Mouse (Mus musculus): ENCODE measurements at regions not wholly inside any gene's neighbourhood (a gene's known extent, or its start where the extent isn't known, plus 50 kb on each side); places are given as distances from the start of the nearest gene placed in this dataset.

GRCm38 (mm10) chr1:57269679-57270354 lies 107.6 kb upstream of the 1700066M21Rik start:
- peak; percentile 62 to 79 for DNase-seq (ENCODE audit: low spot score in 2 of 2)

- DNase-seq (ENCODE audit: low spot score in 2 of 2): no peak
Measured at GRCm38 (mm10) chr1:57272593-57272992, 104.8 kb upstream of the 1700066M21Rik start.

GRCm38 (mm10) chr1:57281549-57281948 lies 95.9 kb upstream of the 1700066M21Rik start:
- DNase-seq (ENCODE audit: low spot score in 2 of 2): no peak

- DNase-seq (ENCODE audit: low spot score in 2 of 2): no peak
Measured at GRCm38 (mm10) chr1:57296186-57296585, 81.2 kb upstream of the 1700066M21Rik start.

GRCm38 (mm10) chr1:57298557-57298956 lies 78.9 kb upstream of the 1700066M21Rik start:
- no peak for DNase-seq (ENCODE audit: low spot score in 2 of 2)

- no peak for DNase-seq (ENCODE audit: low spot score in 2 of 2)
Measured at GRCm38 (mm10) chr1:57301260-57301979, 76.0 kb upstream of the 1700066M21Rik start.

GRCm38 (mm10) chr1:57301980-57302331 lies 75.5 kb upstream of the 1700066M21Rik start:
- DNase-seq (ENCODE audit: low spot score in 2 of 2): no peak

- no peak for DNase-seq (ENCODE audit: low spot score in 2 of 2)
Measured at GRCm38 (mm10) chr1:57304757-57305156, 72.7 kb upstream of the 1700066M21Rik start.

- DNase-seq (ENCODE audit: low spot score in 2 of 2): no peak
Measured at GRCm38 (mm10) chr1:57322535-57322934, 54.9 kb upstream of the 1700066M21Rik start.

GRCm38 (mm10) chr1:57323118-57323517 lies 54.3 kb upstream of the 1700066M21Rik start:
- no peak for DNase-seq (ENCODE audit: low spot score in 2 of 2)

- no peak for DNase-seq (ENCODE audit: low spot score in 2 of 2)
Measured at GRCm38 (mm10) chr1:57325585-57326165, 51.7 kb upstream of the 1700066M21Rik start.
